ENCODE assay signal across 11 mouse cellular contexts in genomic region chr8:66698011-66698410, GRCm38 (mm10). TPM values are rescaled to one million over a fixed set of nuclear protein-coding genes. Genes with fewer than 3 reads are reported as not detected.
DNase-seq lines count a peak whose midpoint lies in the region; ATAC-seq and TF ChIP-seq lines count a peak whose summit lies in the region.
"Had no signal": no experiment of that assay in that cellular context is flagged by ENCODE, and none has a peak within 500 bp of the region (broad histone marks: within the 10 kb centered on the region; RNA-seq: fewer than 3 reads in every experiment).

No protein-coding gene starts in this region.

- peaks cover 15% of the 10 kb centered on the region for H3K27me3 ChIP-seq in kidney, embryonic 14.5 days (ENCODE audit: control insufficient read depth, insufficient read depth, low read length)
- peaks cover 14% of the 10 kb centered on the region; the same call in 1 of the 2 replicates for H3K27me3 ChIP-seq in intestine, embryonic 15.5 days (replicated peaks)
- H3K27me3 ChIP-seq in neural tube, embryonic 15.5 days (replicated peaks), result no peaks in the 10 kb centered on the region

- no peaks in the 10 kb centered on the region for H3K9me3 ChIP-seq in kidney, embryonic 14.5 days (ENCODE audit: control insufficient read depth, low read length)
- H3K9me3 ChIP-seq in intestine, embryonic 15.5 days, result no peaks in the 10 kb centered on the region
- no peaks in the 10 kb centered on the region for H3K9me3 ChIP-seq in neural tube, embryonic 15.5 days (replicated peaks)
- H3K9me3 ChIP-seq: liver, embryonic 13.5 days had no signal

- peak overlapping the region; percentile 63 for H3K4me2 ChIP-seq in kidney, embryonic 14.5 days (replicated peaks; ENCODE audit: low read depth, low read length)
- H3K4me2 ChIP-seq in intestine, embryonic 15.5 days (replicated peaks), result peak overlapping the region; percentile 70
- H3K4me2 ChIP-seq in neural tube, embryonic 15.5 days, result peak overlapping the region; percentile 79

- H3K4me3 ChIP-seq in kidney, embryonic 14.5 days (ENCODE audit: low read length), result peak overlapping the region; percentile 38; the same call in 1 of the 2 replicates
- peak overlapping the region; percentile 45 for H3K4me3 ChIP-seq in embryonic fibroblast, embryonic 13.5 days (ENCODE audit: insufficient read depth, low read length)
- H3K4me3 ChIP-seq in intestine, embryonic 15.5 days (replicated peaks), result peak overlapping the region; percentile 33
- H3K4me3 ChIP-seq in neural tube, embryonic 15.5 days (replicated peaks), result peak overlapping the region; percentile 50

- WGBS in kidney, embryonic 14.5 days, result 6% methylated on average over 7 of the region's 7 CpGs
- WGBS in intestine, embryonic 15.5 days, result 8% methylated on average over 7 of the region's 7 CpGs
- WGBS in neural tube, embryonic 15.5 days, result 4% methylated on average over 7 of the region's 7 CpGs

- H3K27ac ChIP-seq in kidney, embryonic 14.5 days (ENCODE audit: low read depth, low read length), result no peak overlapping the region
- no peak overlapping the region for H3K27ac ChIP-seq in embryonic fibroblast, embryonic 13.5 days (ENCODE audit: insufficient read depth, low read length)
- H3K27ac ChIP-seq in intestine, embryonic 15.5 days, result no peak overlapping the region
- no peak overlapping the region for H3K27ac ChIP-seq in neural tube, embryonic 15.5 days (replicated peaks)
- H3K27ac ChIP-seq: liver, embryonic 13.5 days had no signal

- no peak for TF ChIP-seq CTCF in embryonic fibroblast, embryonic 13.5 days (IDR thresholded peaks at IDR 0.05; ENCODE audit: borderline replicate concordance, insufficient read depth, low read length)

- H3K4me1 ChIP-seq in kidney, embryonic 14.5 days (ENCODE audit: control insufficient read depth, insufficient read depth, low read length), result no peaks in the 10 kb centered on the region
- H3K4me1 ChIP-seq in embryonic fibroblast, embryonic 13.5 days (ENCODE audit: control insufficient read depth, insufficient read depth, low read length), result no peaks in the 10 kb centered on the region
- H3K4me1 ChIP-seq in intestine, embryonic 15.5 days (replicated peaks), result peaks cover 2% of the 10 kb centered on the region; the same call in 1 of the 2 replicates
- H3K4me1 ChIP-seq in neural tube, embryonic 15.5 days, result peaks cover 13% of the 10 kb centered on the region
- H3K4me1 ChIP-seq: liver, embryonic 13.5 days had no signal

- ATAC-seq in kidney, embryonic 14.5 days (ENCODE audit: low FRiP score, low TSS enrichment), result no peak
- no peak for ATAC-seq in intestine, embryonic 15.5 days
- peak; percentile 34 for ATAC-seq in neural tube, embryonic 15.5 days (ENCODE audit: low FRiP score)

- H3K9ac ChIP-seq in kidney, embryonic 14.5 days (ENCODE audit: low read depth, low read length), result no peak overlapping the region
- H3K9ac ChIP-seq in intestine, embryonic 15.5 days, result no peak overlapping the region
- H3K9ac ChIP-seq in neural tube, embryonic 15.5 days (replicated peaks), result peak overlapping the region; percentile 42
- H3K9ac ChIP-seq: liver, embryonic 13.5 days had no signal

- TF ChIP-seq POLR2A in embryonic fibroblast, embryonic 13.5 days (IDR thresholded peaks at IDR 0.05; ENCODE audit: low read depth, low read length), result no peak

- no peak for DNase-seq in kidney, postnatal 25 days
- no peak for DNase-seq in cerebellum, adult 11 months
- DNase-seq in adrenal gland, adult 2 months, result no peak
- no peak for DNase-seq in frontal cortex, postnatal 36 days (ENCODE audit: low spot score in 2 of 2)
- DNase-seq: gastrocnemius, postnatal 10 days; liver, embryonic 13.5 days; thymus, postnatal 25 days had no signal

- H3K36me3 ChIP-seq in kidney, embryonic 14.5 days (ENCODE audit: control insufficient read depth, insufficient read depth, low read length), result no peaks in the 10 kb centered on the region
- H3K36me3 ChIP-seq in intestine, embryonic 15.5 days, result no peaks in the 10 kb centered on the region
- no peaks in the 10 kb centered on the region for H3K36me3 ChIP-seq in neural tube, embryonic 15.5 days
- H3K36me3 ChIP-seq: liver, embryonic 13.5 days had no signal

RNA-seq across cellular contexts. Expression of gene Npy1r, which starts 1.0 kb away (rescaled TPM):
- 1.3 and 1.8 TPM in 2 replicates for polyA plus RNA-seq in kidney, embryonic 14.5 days (2014; fragmentation: Nextera tagmentation; extraction: Ambion mirVana)
- polyA plus RNA-seq in embryonic fibroblast, embryonic 13.5 days (2011; ENCODE audit: insufficient read length, low read depth, missing spikeins), result 1.3 and 2.8 TPM in 2 replicates
- polyA plus RNA-seq in intestine, embryonic 15.5 days (2015; fragmentation: Nextera tagmentation; extraction: Ambion mirVana), result 1.4 and 1.7 TPM in 2 replicates
- 11.2 and 13.1 TPM in 2 replicates for polyA plus RNA-seq in neural tube, embryonic 15.5 days (2015; fragmentation: Nextera tagmentation; extraction: Ambion mirVana)
- 1 to 10 TPM; 5.0 to 6.0 TPM for total RNA-seq in adrenal gland, adult 2 months (2021)
- 0.77 and 1.2 TPM in 2 replicates for polyA plus RNA-seq in adrenal gland, adult 2 months (2012; rRNA removed)

RNA-seq across cellular contexts. Expression of gene Npy5r, which starts 10.1 kb away (rescaled TPM):
- 0.12 TPM in 1 of 2 replicates, not detected in the other for polyA plus RNA-seq in kidney, embryonic 14.5 days (2014; fragmentation: Nextera tagmentation; extraction: Ambion mirVana)
- not detected in 2 replicates for polyA plus RNA-seq in embryonic fibroblast, embryonic 13.5 days (2011; ENCODE audit: insufficient read length, low read depth, missing spikeins)
- polyA plus RNA-seq in intestine, embryonic 15.5 days (2015; fragmentation: Nextera tagmentation; extraction: Ambion mirVana), result not detected in 2 replicates
- polyA plus RNA-seq in neural tube, embryonic 15.5 days (2015; fragmentation: Nextera tagmentation; extraction: Ambion mirVana), result 2.8 and 2.9 TPM in 2 replicates
- total RNA-seq in adrenal gland, adult 2 months (2021), result under 1 TPM; 0.23 to 0.35 TPM
- 0.03 TPM in 1 of 2 replicates, not detected in the other for polyA plus RNA-seq in adrenal gland, adult 2 months (2012; rRNA removed)
- total RNA-seq: gastrocnemius, postnatal 10 days had no signal
- polyA plus RNA-seq: liver, embryonic 13.5 days had no signal
